Mouse (Mus musculus): Measurements from ENCODE around the gene Rfpl4.

- TF ChIP-seq POLR2A (IDR thresholded peaks at IDR 0.05; ENCODE audit: borderline replicate concordance, low read depth, low read length) (no peak), CTCF (IDR thresholded peaks at IDR 0.05; ENCODE audit: low read depth, low read length) (no peak)
These were observed 28.9 kb downstream of the Rfpl4 start for GRCm38 (mm10) chr7:5087886-5088285.
